Mouse (Mus musculus) neural tube, embryonic 11.5 days (tissue): ENCODE results near the gene Coro1b. TPM values are rescaled to one million over a fixed set of nuclear protein-coding genes. Genes with fewer than 3 reads are reported as not detected.

ENCODE experiments used
- ATAC-seq: fragments of 200-750 bp; cut with Nextera tagmentation; 2 replicates; pipeline ENCODE4 v1.8.0; 2017; ENCODE audit warnings: moderate number of reproducible peaks, mild to moderate bottlenecking, moderate TSS enrichment, moderate library complexity; ENCODE audit not compliant: insufficient read depth, low FRiP score, low TSS enrichment
- DNase-seq: peaks from one replicate; pipeline ENCODE4 v3.0.0-alpha.2; 2015; ENCODE audit warnings: low spot score
- H3K27ac ChIP-seq: fragments of 300-500 bp; sonication (generic); 2 replicates; pipeline ENCODE4 v1.5.1; 2014; ENCODE audit warnings: low read depth, mild to moderate bottlenecking, low read length
- H3K27me3 ChIP-seq: fragments of 300-500 bp; sonication (generic); 2 replicates; pipeline ENCODE4 v1.6.1; 2014; ENCODE audit warnings: mild to moderate bottlenecking, low read length, mixed read lengths; ENCODE audit not compliant: control insufficient read depth, insufficient read depth
- H3K36me3 ChIP-seq: fragments of 300-500 bp; sonication (generic); 2 replicates; pipeline ENCODE4 v1.6.1; 2014; ENCODE audit warnings: mild to moderate bottlenecking, low read length, moderate library complexity, mixed read lengths; ENCODE audit not compliant: control insufficient read depth, insufficient read depth
- H3K4me1 ChIP-seq: fragments of 300-500 bp; sonication (generic); 2 replicates; pipeline ENCODE4 v1.6.1; 2014; ENCODE audit warnings: low read length, mixed read lengths; ENCODE audit not compliant: control insufficient read depth, insufficient read depth
- H3K4me2 ChIP-seq: fragments of 300-500 bp; sonication (generic); 2 replicates; pipeline ENCODE4 v1.6.1; 2014; ENCODE audit warnings: low read depth, mild to moderate bottlenecking, moderate library complexity
- H3K4me3 ChIP-seq: fragments of 300-500 bp; sonication (generic); 2 replicates; pipeline ENCODE4 v1.5.1; 2014; ENCODE audit warnings: low read depth, low read length
- H3K9ac ChIP-seq: fragments of 300-500 bp; sonication (generic); 2 replicates; pipeline ENCODE4 v1.6.1; 2014; ENCODE audit warnings: mild to moderate bottlenecking, low read length
- H3K9me3 ChIP-seq: fragments of 300-500 bp; sonication (generic); 2 replicates; pipeline ENCODE4 v1.6.1; 2016; ENCODE audit warnings: low read length; ENCODE audit not compliant: control insufficient read depth
- WGBS: fragments of 180-500 bp; shearing (Covaris S2); extraction: QIAGEN DNeasy Blood & Tissue Kit; methylation state at CpG from one replicate; pipeline ENCODE4 v1.1.7; 2014; 5-methylcytosine and 5-hydroxymethylcytosine counted together
- polyA plus RNA-seq: library from polyadenylated mRNA; unstranded; fragments of >200 nt; fragmentation: Nextera tagmentation; extraction: Ambion mirVana; gene quantifications from 2 replicates; pipeline ENCODE4 v1.2.1, GENCODE M21; 2014

The Coro1b gene
- polyA plus RNA-seq, 1 experiment from 2014 or later, result 128 TPM

- Histone ChIP-seq H3K4me1 (peaks cover 9% of the 10 kb centered on the region), H3K4me2 (no peak overlapping the region), H3K27me3 (peaks cover 28% of the 10 kb centered on the region), H3K9me3 (no peaks in the 10 kb centered on the region), H3K36me3 (no peaks in the 10 kb centered on the region), H3K27ac (no peak overlapping the region), H3K4me3 (no peak overlapping the region), H3K9ac (no peak overlapping the region)
- DNase-seq, result no peak
- ATAC-seq, result no peak
- WGBS, result 83% methylated on average over 3 of the region's 3 CpGs
Observed at GRCm38 (mm10) chr19:4103792-4104191, 44.6 kb upstream of the Coro1b start.

GRCm38 (mm10) chr19:4104675-4105194 is 43.7 kb upstream of the Coro1b start:
- H3K27me3 ChIP-seq, result peaks cover 25% of the 10 kb centered on the region
- H3K4me2 ChIP-seq, result no peak overlapping the region
- no peak overlapping the region for H3K4me3 ChIP-seq
- no peaks in the 10 kb centered on the region for H3K36me3 ChIP-seq
- H3K4me1 ChIP-seq, result peaks cover 6% of the 10 kb centered on the region
- H3K27ac ChIP-seq, result no peak overlapping the region
- ATAC-seq (no peak), DNase-seq (no peak)
- WGBS, result 88% methylated on average over 16 of the region's 16 CpGs
- no peak overlapping the region for H3K9ac ChIP-seq
- H3K9me3 ChIP-seq, result no peaks in the 10 kb centered on the region

- Histone ChIP-seq H3K9ac (no peak overlapping the region), H3K4me1 (no peaks in the 10 kb centered on the region), H3K4me3 (no peak overlapping the region), H3K9me3 (no peaks in the 10 kb centered on the region), H3K27me3 (peaks cover 8% of the 10 kb centered on the region), H3K4me2 (no peak overlapping the region), H3K36me3 (no peaks in the 10 kb centered on the region), H3K27ac (no peak overlapping the region)
- DNase-seq (no peak), ATAC-seq (no peak)
- 89% methylated on average over 14 of the region's 14 CpGs for WGBS
Observed at GRCm38 (mm10) chr19:4106654-4107053, 41.8 kb upstream of the Coro1b start.

- Histone ChIP-seq H3K36me3 (peaks cover 7% of the 10 kb centered on the region; the same call in 1 of the 2 replicates), H3K9me3 (no peaks in the 10 kb centered on the region), H3K4me1 (no peaks in the 10 kb centered on the region), H3K4me2 (no peak overlapping the region), H3K27me3 (no peaks in the 10 kb centered on the region), H3K9ac (no peak overlapping the region), H3K27ac (no peak overlapping the region), H3K4me3 (no peak overlapping the region)
- ATAC-seq (no peak), DNase-seq (no peak)
- 79% methylated on average over 9 of the region's 9 CpGs for WGBS
Observed at GRCm38 (mm10) chr19:4108535-4108934, 39.9 kb upstream of the Coro1b start.

GRCm38 (mm10) chr19:4112063-4112960 is 36.1 kb upstream of the Coro1b start:
- H3K36me3 ChIP-seq, result peaks cover 21% of the 10 kb centered on the region
- H3K9ac ChIP-seq, result no peak overlapping the region
- no peak overlapping the region for H3K4me3 ChIP-seq
- DNase-seq (no peak), ATAC-seq (no peak)
- H3K4me2 ChIP-seq, result no peak overlapping the region
- H3K9me3 ChIP-seq, result no peaks in the 10 kb centered on the region
- H3K4me1 ChIP-seq, result no peaks in the 10 kb centered on the region
- no peaks in the 10 kb centered on the region for H3K27me3 ChIP-seq
- WGBS, result 97% methylated on average over 26 of the region's 26 CpGs
- no peak overlapping the region for H3K27ac ChIP-seq

GRCm38 (mm10) chr19:4113186-4113805 is 35.1 kb upstream of the Coro1b start:
- no peak overlapping the region for H3K4me2 ChIP-seq
- no peak overlapping the region for H3K27ac ChIP-seq
- ATAC-seq (no peak), DNase-seq (no peak)
- H3K4me1 ChIP-seq, result no peaks in the 10 kb centered on the region
- WGBS, result 88% methylated on average over 13 of the region's 13 CpGs
- no peak overlapping the region for H3K4me3 ChIP-seq
- no peaks in the 10 kb centered on the region for H3K9me3 ChIP-seq
- H3K27me3 ChIP-seq, result no peaks in the 10 kb centered on the region
- peaks cover 21% of the 10 kb centered on the region for H3K36me3 ChIP-seq
- no peak overlapping the region for H3K9ac ChIP-seq

GRCm38 (mm10) chr19:4113806-4114230 is 34.6 kb upstream of the Coro1b start:
- no peak for DNase-seq
- Histone ChIP-seq H3K4me2 (no peak overlapping the region), H3K9me3 (no peaks in the 10 kb centered on the region), H3K27me3 (no peaks in the 10 kb centered on the region), H3K27ac (no peak overlapping the region), H3K9ac (no peak overlapping the region), H3K4me3 (no peak overlapping the region), H3K36me3 (peaks cover 21% of the 10 kb centered on the region), H3K4me1 (no peaks in the 10 kb centered on the region)
- no peak for ATAC-seq
- 64% methylated on average over 5 of the region's 5 CpGs for WGBS

- DNase-seq, result no peak
- Histone ChIP-seq H3K27me3 (no peaks in the 10 kb centered on the region), H3K9ac (no peak overlapping the region), H3K36me3 (peaks cover 21% of the 10 kb centered on the region), H3K4me2 (no peak overlapping the region), H3K27ac (no peak overlapping the region), H3K4me3 (no peak overlapping the region), H3K9me3 (no peaks in the 10 kb centered on the region), H3K4me1 (no peaks in the 10 kb centered on the region)
- WGBS, result 89% methylated on average over 10 of the region's 10 CpGs
- ATAC-seq, result no peak
Observed at GRCm38 (mm10) chr19:4114551-4114950, 33.9 kb upstream of the Coro1b start.
